Mouse (Mus musculus) midbrain, postnatal 0 days (tissue): ENCODE results near the gene Gm10230. TPM values are rescaled to one million over a fixed set of nuclear protein-coding genes. Genes with fewer than 3 reads are reported as not detected.
"Not testable (repeated sequence)": the region's sequence is repeated elsewhere in the genome, so short reads cannot be mapped to it uniquely, and the experiment has no call there.

Source experiments
- ATAC-seq: fragments of 200-750 bp; cut with Nextera tagmentation; 2 replicates; pipeline ENCODE4 v1.8.0; 2017; ENCODE audit warnings: moderate number of reproducible peaks, mild to moderate bottlenecking, moderate TSS enrichment, moderate library complexity; ENCODE audit not compliant: low FRiP score
- DNase-seq: peaks from one replicate; pipeline ENCODE4 v3.0.0-alpha.2; 2015; ENCODE audit warnings: low spot score
- H3K27ac ChIP-seq: fragments of 300-500 bp; sonication (generic); 2 replicates; pipeline ENCODE4 v1.5.1; 2014; ENCODE audit warnings: low read depth, mild to moderate bottlenecking, low read length, mixed read lengths
- H3K27me3 ChIP-seq: fragments of 300-500 bp; sonication (generic); 2 replicates; pipeline ENCODE4 v1.6.1; 2014; ENCODE audit warnings: low read length, control low read depth, mixed read lengths; ENCODE audit not compliant: insufficient read depth
- H3K36me3 ChIP-seq: fragments of 300-500 bp; sonication (generic); 2 replicates; pipeline ENCODE4 v1.6.1; 2014; ENCODE audit warnings: low read length, control low read depth, mixed read lengths; ENCODE audit not compliant: insufficient read depth
- H3K4me1 ChIP-seq: fragments of 300-500 bp; sonication (generic); 2 replicates; pipeline ENCODE4 v1.6.1; 2014; ENCODE audit warnings: mild to moderate bottlenecking, control low read depth, antibody characterized with exemption, low read length, mixed read lengths; ENCODE audit not compliant: insufficient read depth
- H3K4me2 ChIP-seq: fragments of 300-500 bp; sonication (generic); 2 replicates; pipeline ENCODE4 v1.6.1; 2014; ENCODE audit warnings: low read depth, mild to moderate bottlenecking, low read length, mixed read lengths; ENCODE audit not compliant: poor library complexity, severe bottlenecking
- H3K4me3 ChIP-seq: fragments of 300-500 bp; sonication (generic); 2 replicates; pipeline ENCODE4 v1.5.1; 2014; ENCODE audit warnings: low read depth, mild to moderate bottlenecking, low read length, moderate library complexity
- H3K9ac ChIP-seq: fragments of 300-500 bp; sonication (generic); replicated peaks from 2 replicates; pipeline ENCODE4 v1.6.1; 2014; ENCODE audit warnings: mild to moderate bottlenecking, low read length, moderate library complexity, mixed read lengths; ENCODE audit not compliant: poor library complexity, severe bottlenecking
- H3K9me3 ChIP-seq: fragments of 300-500 bp; sonication (generic); 2 replicates; pipeline ENCODE4 v1.6.1; 2016; ENCODE audit warnings: low read length, control low read depth
- WGBS: fragments of 180-500 bp; shearing (Covaris S2); extraction: QIAGEN DNeasy Blood & Tissue Kit; methylation state at CpG from one replicate; pipeline ENCODE4 v1.1.7; 2014; 5-methylcytosine and 5-hydroxymethylcytosine counted together
- microRNA-seq: library from miRNA; unstranded; fragments of <30 nt; microRNA quantifications from one replicate; pipeline ENCODE4, GENCODE M21; 2016; ENCODE audit warnings: borderline number of aligned reads
- polyA plus RNA-seq: library from polyadenylated mRNA; unstranded; fragments of >200 nt; fragmentation: Nextera tagmentation; extraction: Ambion mirVana; gene quantifications from 2 replicates; pipeline ENCODE4 v1.2.1, GENCODE M21; 2015
- total RNA-seq: library from RNA; depleted of rRNA; stranded (reverse); fragments of >200 nt; gene quantifications from 2 replicates; pipeline ENCODE4 v1.2.3, GENCODE M21; 2014; rRNA removed

Gene Gm10230
- total RNA-seq (not detected in 2 replicates), polyA plus RNA-seq (not detected in 2 replicates)

GRCm38 (mm10) chrX:27494782-27495181 is at the start of gene Gm10230:
TSS of gene Gm10230 (minus strand) at chrX:27494882.
- not testable (repeated sequence) for H3K4me3 ChIP-seq, DNase-seq, H3K27ac ChIP-seq, H3K9me3 ChIP-seq, ATAC-seq, H3K9ac ChIP-seq, H3K4me1 ChIP-seq, H3K4me2 ChIP-seq, H3K36me3 ChIP-seq, H3K27me3 ChIP-seq
- no CpG with 5 or more reads among the region's 7 CpGs for WGBS

Small RNAs within 50 kb of the gene (microRNA-seq; reads per million reads assigned to microRNA genes)
- gene Gm44452 = not detected
